Mouse (Mus musculus) kidney, adult 10 weeks (tissue): Measurements from ENCODE around the gene Bptf. TPM values are rescaled to one million over a fixed set of nuclear protein-coding genes. Genes with fewer than 3 reads are reported as not detected.

Experiments used
- polyA plus RNA-seq: library from polyadenylated mRNA; stranded (reverse); fragments of 350-450 nt; fragmentation: Illumina TruSeq; extraction: RNeasy Lipid Tissue Mini Kit (QIAGEN cat#74804); gene quantifications from one replicate; pipeline ENCODE4 v1.2.3, GENCODE M21; 2014; ENCODE audit warnings: low read depth, low replicate concordance

Bptf gene
- polyA plus RNA-seq: 30.2 TPM

GRCm38 (mm10) chr11:107131749-107132421 is at the start of gene Bptf:
Gene Bptf, minus strand, starts transcription at chr11:107132127.

GRCm38 (mm10) chr11:107025411-107026321 is 106.3 kb downstream of the Bptf start, which contains the start of gene 1810010H24Rik:
Gene 1810010H24Rik, plus strand, starts transcription at chr11:107025681.

GRCm38 (mm10) chr11:106999151-106999948 is 132.6 kb downstream of the Bptf start, which contains the start of gene Kpna2:
Gene Kpna2, minus strand, starts transcription at chr11:106999541.

Other genes with a start within 250 kb of the Bptf start
- gene Smurf2, start 211.4 kb downstream of the Bptf start, polyA plus RNA-seq: 80.2 TPM
- 41.0 TPM for gene Kpna2, start 132.6 kb downstream of the Bptf start, polyA plus RNA-seq
- 4.0 TPM for gene 1810010H24Rik, start 106.4 kb downstream of the Bptf start, polyA plus RNA-seq
- 36.3 TPM for gene Nol11, start 57.3 kb upstream of the Bptf start, polyA plus RNA-seq